Mouse (Mus musculus): ENCODE data around the gene Epb41l5.

DNA sequence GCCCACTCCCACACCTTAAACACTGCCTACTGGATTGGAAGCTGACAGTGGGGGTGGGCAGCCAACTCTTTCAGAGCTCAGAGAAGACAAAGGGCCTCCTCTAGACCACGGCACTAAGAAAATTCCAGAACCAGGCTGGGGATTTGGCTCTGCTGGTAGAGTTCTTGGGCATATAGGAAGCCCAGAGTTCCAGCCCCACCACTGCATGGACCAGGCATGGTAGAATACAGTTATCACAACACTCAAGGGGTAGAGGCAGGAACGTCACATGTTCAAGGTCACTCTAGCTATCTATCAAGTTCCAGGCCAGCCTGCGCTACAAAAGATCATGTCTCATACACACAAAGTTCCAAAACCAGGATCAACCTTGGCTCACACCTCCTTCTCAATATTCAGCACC, 145.6 kb downstream of the Epb41l5 start:
- TF ChIP-seq CTCF (IDR thresholded peaks at IDR 0.05) (no peak), EP300 (IDR thresholded peaks at IDR 0.05; ENCODE audit: insufficient read depth, low read depth, low read length) (no peak)

Data from heart, adult 2 months (tissue).